Mouse (Mus musculus) kidney, adult 11 months (tissue): Measurements from ENCODE around the gene Sh3bgrl.
A peak's percentile ranks its signal among the peaks of the same experiment; 100 is the strongest.
"Not testable (repeated sequence)": the region's sequence is repeated elsewhere in the genome, so short reads cannot be mapped to it uniquely, and the experiment has no call there.

ENCODE experiments used
- DNase-seq: peaks from one replicate; pipeline ENCODE4 v3.0.0; 2022

Sh3bgrl gene

DNA sequence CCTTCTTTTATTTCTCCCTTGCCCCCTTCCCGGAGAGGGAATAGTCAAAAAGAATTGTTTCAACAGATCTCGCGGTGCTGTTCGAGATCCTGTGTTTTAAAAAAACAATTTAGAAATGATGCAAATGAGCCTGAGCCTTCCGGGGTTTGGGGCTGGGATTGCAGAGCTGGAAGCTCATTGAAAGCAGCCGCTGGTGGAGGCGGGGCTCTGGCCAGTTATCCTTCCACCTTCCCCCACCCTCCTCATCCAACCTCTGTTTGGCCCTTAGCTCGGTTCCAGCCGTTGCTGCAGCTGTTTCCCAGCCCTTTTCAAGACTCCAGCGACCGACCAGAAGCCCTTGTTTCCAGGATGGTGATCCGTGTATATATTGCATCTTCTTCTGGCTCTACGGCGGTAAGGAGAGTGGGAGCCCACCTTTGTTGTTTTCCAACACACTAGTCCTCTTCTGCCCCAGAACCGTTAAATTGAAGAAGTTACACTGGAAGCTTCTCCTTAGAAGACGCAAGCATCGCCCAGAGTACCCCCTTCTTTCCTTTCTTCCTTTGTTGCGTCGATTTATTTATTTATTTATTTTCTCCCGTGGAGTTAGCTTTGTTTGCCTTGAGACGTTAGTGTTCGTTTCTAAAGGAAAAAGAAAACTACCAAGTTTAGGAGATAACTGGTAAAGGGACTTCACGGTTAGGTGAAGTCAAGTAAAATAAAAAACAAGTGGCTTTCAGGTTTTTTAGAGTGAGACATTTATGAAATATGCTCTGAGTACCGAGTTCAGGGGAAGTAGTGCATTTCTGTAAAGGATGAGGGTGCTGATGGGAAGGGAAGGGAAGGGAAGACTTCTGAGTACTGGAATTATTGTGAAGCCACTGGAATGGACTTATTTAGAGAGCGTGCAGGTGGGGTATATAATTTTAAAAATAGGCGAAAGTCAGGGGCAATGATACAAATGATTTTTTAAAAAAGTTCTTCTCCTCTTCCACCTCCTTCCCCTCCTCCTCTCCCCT lies at the start of gene Sh3bgrl:
TSS of gene Sh3bgrl (plus strand) at position 121 of the 998 bp plus-strand sequence.
- peak; percentile 80 for DNase-seq

DNA sequence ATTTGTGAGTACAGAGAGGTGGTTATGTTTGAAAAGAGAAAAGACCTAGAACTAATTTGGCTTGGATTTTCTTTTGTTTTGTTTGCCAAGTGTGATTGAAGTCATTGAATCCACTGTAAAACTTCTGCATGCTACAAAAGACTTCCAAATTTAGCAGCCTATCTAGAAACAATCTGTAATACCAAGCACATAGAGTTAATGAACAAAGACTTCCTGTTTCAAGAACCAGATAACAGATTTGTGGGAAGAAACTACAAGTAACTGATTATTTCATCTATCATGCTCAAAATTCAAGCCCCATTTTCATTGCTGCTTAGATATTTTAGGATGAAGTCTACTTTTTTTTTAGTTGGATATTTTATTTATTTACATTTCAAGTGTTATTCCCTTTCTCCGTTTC lies 47.4 kb upstream of the Sh3bgrl start:
- DNase-seq = no peak

GRCm38 (mm10) chrX:109071719-109072118 lies 23.4 kb upstream of the Sh3bgrl start:
- DNase-seq = no peak

GRCm38 (mm10) chrX:109075716-109076115 lies 19.4 kb upstream of the Sh3bgrl start:
- no peak for DNase-seq

GRCm38 (mm10) chrX:109076355-109076754 lies 18.8 kb upstream of the Sh3bgrl start:
- DNase-seq = no peak

- not testable (repeated sequence) for DNase-seq
These were observed 15.8 kb upstream of the Sh3bgrl start for GRCm38 (mm10) chrX:109079354-109079753.

GRCm38 (mm10) chrX:109087073-109087472 lies 8.1 kb upstream of the Sh3bgrl start:
- no peak for DNase-seq

GRCm38 (mm10) chrX:109094800-109095199 lies 365 bp upstream of the Sh3bgrl start:
- DNase-seq = no peak

GRCm38 (mm10) chrX:109098511-109098910 lies 3.3 kb downstream of the Sh3bgrl start:
- DNase-seq = no peak

DNA sequence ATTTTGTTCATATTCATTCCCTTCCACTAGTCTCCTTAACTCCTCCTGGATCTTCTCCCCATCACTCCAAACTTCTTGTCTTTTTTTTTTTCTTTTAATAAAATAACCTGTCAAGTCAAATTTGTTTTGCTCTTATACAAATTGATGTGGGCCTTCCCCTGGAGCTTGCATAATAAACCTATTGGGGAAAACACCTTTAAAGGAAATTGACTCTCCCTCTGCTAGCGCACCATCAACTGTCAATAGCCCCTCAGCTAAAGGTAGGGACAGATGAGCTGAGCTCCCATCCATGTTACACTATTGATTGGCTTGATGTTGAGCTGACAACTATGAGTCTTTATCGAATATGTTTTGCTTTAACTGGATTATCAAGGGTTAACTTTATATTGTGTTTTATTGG lies 5.3 kb downstream of the Sh3bgrl start:
- DNase-seq = no peak

DNA sequence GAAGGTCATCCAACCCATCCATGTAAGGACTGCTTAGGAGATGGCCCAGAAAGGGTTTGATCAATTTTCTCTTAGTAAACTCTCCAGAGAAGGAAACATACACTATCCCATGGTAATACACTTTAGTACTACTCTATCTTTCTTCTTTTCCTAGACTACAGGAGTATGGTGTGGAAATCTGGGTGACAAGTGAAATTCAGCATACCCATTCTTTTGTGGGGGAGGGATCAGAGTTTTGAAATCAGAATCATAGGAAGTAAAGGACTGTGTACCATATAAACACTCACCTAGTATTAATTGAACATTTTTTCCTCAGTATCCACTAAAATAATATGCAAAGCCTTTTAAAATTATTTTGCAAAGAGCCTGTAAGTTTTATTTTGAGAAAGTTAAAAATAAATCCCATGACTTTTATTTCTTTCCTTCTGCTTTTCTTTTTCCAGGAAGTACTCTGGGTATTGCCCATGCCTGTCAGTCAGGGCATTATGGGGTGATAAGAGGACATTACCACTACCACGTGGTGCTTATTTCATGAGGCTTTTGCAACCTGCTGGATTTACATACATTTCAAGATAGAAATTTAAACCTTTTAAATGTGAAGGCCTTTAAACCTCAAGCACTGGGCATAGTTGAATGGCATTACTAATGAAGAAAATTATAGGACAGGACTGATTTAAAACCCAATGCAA lies 13.1 kb downstream of the Sh3bgrl start:
- DNase-seq = no peak

DNA sequence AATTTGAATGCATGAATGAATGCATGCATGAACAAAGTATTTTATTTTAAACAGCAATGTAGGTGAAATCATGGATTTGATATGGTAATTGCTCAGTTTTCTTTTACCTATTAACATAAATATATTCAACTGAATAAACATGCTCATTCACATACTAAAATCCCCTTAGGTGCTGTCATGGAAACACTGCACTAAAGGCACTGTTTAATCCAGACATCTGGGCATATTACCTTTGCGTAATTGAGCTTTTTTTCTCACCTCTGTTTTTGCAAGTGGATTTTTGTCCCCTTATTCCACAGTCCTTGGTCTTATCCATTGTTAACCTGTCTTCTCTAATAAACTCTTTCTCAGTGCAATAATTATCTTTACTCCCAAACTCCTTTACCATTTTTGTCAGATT lies 17.7 kb downstream of the Sh3bgrl start:
- DNase-seq = no peak

- DNase-seq = no peak
These were observed 18.5 kb downstream of the Sh3bgrl start for GRCm38 (mm10) chrX:109113401-109114280.

DNA sequence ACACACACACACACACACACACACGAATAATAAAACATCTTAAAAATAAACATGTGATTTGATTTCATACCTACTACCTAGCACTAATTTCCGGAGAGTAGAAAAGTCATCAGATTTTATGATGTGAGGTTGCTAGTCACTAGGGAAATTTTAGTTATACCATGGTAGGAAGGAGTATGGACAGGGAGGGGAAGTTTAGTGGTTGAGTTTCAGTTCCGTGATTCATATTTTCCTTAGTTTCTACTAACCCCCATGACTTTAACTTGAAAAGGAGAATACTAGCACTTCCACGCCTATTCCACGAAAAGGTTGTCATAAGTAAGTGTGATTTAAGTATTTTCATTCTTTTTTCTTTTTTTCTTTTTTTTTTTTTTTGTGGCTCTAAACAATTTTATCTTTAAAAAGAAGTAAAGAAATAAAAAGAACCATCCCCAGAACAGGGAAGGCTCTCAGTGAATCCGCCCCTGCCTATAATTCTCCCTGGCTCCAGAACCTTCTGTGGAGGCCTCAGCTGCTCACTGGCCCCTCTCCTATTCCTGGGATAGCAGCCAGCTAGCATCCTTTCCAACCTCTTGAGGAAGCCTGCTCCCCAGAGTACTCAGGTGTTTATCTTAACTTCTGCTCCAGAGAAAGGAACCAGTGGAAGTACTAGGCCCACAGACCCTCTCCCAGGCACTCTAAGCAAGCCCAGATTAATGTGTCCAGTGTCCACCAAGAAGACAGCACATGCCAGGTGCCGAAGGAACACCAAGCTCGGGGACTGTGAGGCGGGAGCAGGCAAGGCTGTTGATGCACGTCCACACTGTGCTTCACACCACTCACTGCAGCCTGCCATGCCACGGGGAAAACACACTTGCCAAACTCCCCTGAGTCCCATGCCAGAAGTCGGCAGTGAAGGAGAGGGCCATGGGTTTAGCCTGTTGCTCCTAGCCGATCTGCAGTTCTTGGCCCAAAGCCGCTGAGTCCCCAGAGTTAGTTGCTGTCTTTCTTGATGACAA lies 25.0 kb downstream of the Sh3bgrl start:
- DNase-seq = no peak

- DNase-seq = no peak
These were observed 26.0 kb downstream of the Sh3bgrl start for GRCm38 (mm10) chrX:109121161-109121560.

DNA sequence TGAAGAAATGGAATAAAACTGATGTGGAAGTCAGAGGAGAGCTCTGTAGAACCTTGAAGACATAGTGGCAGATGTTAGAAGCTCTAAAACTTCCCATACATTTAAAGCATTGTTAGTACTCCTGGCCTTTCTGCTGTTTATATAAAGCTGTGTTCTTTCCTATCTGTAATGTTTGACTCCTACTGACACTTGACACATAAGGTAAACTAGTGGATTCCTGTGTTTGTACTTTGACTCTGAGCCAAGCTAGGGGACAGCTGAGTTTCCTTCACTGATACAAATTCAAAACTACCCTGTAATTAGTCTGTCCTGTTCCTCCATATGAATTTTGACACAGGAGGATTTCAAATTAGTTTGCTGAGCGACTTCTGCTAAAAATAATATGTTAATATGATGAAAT lies 27.5 kb downstream of the Sh3bgrl start:
- DNase-seq = no peak

DNA sequence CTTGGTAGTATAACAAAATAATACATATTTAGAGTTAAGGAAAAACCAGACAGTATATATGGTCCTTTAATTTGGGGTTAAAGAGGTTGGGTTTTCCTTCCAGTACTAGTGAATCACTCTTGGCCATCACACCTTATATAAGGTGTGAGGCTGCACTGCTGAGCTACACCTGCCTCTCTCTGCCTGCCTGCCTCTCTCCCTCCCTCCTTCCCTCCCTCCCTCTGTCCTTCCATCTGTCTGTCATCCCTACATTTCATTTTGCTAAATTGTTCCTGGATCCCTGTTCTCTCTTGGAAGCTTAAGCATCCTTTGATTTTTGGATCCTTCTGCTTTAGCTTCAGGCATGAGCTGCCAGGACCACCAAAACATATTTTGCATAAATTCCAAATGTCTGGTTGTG lies 28.6 kb downstream of the Sh3bgrl start:
- DNase-seq = no peak

DNA sequence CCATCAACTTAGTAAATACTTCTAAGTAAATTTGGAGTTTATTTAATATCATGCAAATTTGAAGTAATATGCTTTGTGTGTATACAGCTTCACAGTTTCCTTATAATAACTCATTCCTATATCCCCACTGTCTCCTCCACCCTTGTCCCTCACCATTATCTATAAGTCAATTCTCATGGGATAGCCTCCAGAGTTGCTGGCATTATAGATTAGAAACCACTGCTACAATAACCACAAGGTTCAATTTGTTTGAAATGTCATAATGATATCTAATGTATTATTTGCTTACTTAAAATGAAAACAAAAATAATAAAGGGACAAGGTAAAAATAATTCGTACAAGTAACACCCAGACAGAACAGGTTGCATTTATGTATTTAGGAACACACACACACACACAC lies 31.7 kb downstream of the Sh3bgrl start:
- DNase-seq = no peak

GRCm38 (mm10) chrX:109127551-109128088 lies 32.5 kb downstream of the Sh3bgrl start:
- no peak for DNase-seq

DNA sequence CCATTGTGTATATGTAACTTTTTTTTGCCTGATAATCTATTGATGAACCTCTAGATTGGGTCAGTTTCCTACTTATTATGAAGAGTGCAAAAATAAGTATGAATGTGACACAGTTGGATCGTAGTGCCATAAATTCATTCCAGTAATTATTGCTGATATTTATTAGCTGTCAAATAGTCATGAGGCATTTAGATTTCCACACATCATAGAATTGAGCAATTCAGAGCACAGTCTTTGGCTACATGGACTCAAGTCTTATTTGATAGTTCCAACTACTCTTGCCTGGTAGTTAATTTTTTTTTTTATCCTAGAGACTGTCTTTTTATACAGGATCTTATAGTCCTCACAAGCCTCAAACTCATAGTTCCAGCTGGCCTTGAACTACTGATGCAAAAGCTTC lies 34.9 kb downstream of the Sh3bgrl start:
- DNase-seq = no peak

DNA sequence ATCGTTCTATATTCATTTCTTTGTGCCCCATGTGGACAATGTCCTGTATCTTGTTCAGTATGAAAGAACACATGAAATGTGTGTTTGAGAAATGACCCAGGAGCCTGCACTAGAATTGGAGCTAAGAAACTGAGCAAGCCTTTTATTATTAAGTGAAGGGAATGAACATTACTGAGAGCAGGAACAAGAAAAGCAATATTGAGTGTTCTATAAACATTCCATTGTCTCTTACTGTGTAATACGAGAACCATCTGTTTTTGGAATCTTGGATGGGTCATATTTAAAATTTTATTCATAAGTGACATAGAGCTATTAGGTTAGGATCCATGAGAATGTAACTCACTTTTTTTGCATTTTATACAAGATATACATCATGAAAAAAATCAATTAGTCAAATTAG lies 36.7 kb downstream of the Sh3bgrl start:
- DNase-seq = no peak
